Mouse (Mus musculus): ENCODE results near the gene C1ql2.

DNA sequence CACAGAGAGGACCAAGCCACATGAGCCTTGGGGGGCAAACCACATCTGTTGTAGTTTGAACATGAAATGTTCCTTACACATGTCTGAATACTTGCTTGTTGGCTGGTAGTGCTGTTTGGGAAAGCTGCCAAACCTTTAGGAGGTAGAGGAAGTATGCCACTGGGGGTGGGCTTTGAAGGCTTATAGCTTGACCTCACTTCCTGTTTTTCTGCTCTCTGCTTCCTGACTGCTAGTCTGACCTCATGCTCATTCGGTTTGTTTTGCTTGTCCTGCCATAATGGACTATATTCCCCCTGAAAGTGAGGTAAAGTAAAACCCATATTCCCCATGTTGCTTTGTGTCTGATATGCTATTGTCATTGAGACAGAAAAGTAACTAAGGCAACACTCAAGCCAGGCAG lies 46.6 kb upstream of the C1ql2 start:
- TF ChIP-seq CTCF (IDR thresholded peaks at IDR 0.05; ENCODE audit: low read depth, low read length) (no peak), POLR2A (IDR thresholded peaks at IDR 0.05; ENCODE audit: borderline replicate concordance, low read depth, low read length) (no peak)

Data from bone marrow macrophage, adult 2 months (primary cell).